Mouse (Mus musculus): ENCODE measurements around the gene Med26.

GRCm38 (mm10) chr8:72577266-72577665 lies 29.2 kb upstream of the Med26 start:
- TF ChIP-seq CTCF (IDR thresholded peaks at IDR 0.05; ENCODE audit: extremely low read depth, insufficient read depth, insufficient read length, insufficient replicate concordance) = no peak
- no peak for TF ChIP-seq POLR2A (IDR thresholded peaks at IDR 0.05; ENCODE audit: low read depth, low read length)

Data from spleen, adult 2 months (tissue).